Mouse (Mus musculus): ENCODE measurements around the gene Pcgf2.
A peak's percentile ranks its signal among the peaks of the same experiment; 100 is the strongest.

Pcgf2 gene

DNA sequence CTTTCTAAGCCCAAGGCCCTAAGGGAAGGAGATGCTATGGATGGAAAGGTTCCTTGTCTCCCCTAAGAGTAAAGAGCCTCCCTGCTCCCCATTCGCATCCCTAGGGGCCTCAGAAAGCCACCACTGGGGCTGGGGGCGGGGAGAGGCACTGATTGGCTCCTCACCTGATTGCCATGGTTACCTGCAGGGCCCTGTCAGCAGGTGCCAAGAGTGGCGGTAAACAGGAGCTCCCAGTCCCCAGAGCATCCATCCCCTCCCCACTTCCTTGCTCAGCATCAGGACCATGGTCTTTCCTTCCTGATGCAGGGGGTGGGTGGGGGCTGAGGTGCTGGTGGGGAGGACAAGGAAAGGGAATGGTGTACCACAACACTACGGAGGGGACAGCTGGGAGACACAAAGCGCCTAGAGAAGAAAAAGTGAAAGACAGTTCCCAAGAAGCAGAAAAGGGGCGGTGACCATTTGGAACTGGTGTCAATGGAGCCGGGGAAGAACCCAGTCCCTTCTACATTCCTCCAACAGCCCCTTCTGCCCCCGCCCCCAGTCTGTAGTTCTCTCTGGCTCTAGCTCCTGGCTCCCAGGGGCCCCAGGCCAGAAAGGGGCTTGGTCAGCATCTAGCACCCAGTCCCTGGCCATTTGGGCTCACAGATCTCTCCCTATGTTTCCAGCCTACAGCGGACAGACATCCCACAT is 4.4 kb downstream of the Pcgf2 start:
- DNase-seq (ENCODE audit: low read depth): no peak

DNA sequence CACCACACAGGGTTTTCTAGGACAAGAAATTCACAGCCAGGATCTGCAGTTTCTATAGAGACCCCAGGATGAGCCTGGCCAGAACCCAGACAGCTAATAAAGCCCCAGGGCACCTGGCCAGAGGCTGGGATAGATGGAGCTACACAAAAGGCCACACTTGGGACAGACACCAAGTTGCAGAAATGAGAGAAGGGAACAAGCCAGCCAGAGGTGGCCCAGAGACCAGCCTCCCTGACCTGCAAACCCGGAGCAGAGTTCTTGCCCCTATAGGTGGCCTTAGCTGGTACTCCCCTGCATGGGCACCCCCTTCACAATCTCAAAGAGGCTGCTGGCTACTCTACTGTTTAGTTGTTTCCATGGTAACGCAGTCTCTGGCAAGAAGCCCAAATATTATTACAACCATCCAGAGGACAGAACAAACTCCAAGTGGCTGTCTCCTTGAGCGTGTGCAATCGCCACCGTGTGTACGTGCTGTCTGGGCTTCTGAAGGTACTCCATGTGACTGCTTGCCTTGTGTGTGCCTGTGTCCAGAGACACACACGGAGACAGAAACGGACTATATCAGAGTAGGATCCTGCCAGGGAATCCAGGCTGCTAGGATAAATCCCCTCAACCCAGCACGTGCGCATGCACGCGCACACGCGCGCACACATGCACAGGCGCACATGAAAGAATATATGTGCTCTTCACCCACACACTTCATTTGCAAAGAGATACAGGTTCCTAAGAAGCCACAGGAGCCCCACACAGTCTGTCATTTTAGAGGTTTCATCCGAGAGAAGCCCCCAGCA is 5.2 kb downstream of the Pcgf2 start:
- peak; percentile 86 for DNase-seq (ENCODE audit: low read depth)

DNA sequence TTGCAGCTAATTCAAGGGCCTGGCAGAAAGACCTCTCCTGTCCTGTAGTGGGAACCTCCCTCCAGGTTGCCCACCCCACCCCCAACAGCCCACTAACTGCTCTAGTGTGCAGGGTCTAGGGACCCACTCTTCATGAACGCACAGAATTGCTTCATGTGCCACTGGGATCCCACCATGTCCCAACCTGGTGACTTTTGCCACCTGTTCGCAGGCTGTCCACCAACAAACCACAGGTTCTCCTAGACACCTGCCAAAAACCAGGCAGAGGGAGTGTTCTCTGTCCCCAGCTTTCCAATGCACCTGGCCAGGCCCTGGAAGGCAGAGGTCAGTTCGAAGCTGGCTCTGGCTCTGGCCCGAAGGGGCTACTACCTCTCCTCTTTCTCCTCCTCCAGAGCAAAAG is 5.9 kb downstream of the Pcgf2 start:
- no peak for DNase-seq (ENCODE audit: low read depth)

DNA sequence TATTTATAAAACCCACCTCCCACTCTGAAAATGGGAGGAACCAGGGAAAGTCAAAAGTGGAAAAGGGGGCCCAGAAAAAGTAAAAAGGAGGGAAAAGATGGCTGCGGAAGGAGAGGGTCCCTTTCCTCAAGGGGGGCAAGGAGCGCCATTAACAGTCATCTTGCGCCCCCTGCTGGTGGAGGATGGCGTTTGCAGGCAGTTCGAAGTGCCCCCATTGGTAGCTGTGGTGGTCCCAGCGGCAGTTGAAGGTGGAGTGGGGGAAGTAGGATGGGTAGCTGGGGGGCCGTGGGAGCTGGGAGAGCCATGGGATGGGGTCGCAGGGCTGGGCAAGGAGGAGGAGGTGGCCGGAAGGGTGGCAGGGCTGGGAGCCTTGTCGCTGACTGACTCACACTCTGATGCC is 10.4 kb downstream of the Pcgf2 start:
- peak; percentile 62 for DNase-seq (ENCODE audit: low read depth)

DNA sequence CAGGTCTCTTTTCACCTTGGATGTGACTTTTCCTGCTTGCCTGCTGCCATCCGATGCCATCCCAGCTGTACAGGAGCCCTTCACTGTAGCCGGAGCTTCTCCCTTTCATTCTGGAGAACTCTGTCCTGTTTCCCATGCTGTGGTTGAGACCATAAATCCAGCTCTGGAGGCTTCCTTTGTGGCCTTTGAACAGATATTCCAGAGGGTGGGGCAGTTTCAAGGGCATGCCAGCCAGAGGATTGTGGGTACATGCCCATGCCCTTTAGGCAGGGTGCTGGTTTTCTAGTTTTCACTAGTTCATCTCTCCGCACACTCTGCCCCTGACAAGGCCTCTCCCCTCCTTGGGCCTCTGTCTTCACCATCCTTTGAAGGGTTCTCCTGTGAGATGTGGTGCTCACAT is 13.2 kb downstream of the Pcgf2 start:
- DNase-seq (ENCODE audit: low read depth): no peak

DNA sequence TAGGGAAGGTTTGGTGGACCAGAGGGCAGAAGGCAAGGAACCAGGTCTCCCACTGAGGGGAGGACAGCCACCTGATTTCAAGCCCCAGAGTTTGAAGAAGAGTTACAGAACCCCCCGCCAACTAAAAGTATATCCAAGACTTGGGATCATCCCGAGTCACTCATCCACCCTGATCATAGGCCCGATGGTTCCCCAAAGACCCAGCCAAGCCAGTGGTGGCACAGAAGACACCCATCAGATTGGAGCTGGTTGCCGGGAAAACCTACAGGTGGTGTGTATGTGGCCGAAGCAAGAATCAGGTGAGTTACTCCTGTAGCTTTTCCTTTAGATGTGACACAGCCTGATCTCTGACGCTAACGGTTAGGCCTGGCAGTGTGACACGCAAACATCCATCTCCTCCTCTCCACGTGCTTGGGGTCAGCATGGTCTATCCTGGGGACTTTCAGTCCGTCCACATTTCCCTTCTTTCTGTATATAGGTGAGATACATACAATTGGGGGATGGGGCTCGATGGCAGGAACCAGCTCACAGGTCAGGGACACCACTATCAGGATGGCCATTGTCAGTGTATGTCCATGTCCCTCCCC is 13.9 kb downstream of the Pcgf2 start:
- DNase-seq (ENCODE audit: low read depth): no peak

DNA sequence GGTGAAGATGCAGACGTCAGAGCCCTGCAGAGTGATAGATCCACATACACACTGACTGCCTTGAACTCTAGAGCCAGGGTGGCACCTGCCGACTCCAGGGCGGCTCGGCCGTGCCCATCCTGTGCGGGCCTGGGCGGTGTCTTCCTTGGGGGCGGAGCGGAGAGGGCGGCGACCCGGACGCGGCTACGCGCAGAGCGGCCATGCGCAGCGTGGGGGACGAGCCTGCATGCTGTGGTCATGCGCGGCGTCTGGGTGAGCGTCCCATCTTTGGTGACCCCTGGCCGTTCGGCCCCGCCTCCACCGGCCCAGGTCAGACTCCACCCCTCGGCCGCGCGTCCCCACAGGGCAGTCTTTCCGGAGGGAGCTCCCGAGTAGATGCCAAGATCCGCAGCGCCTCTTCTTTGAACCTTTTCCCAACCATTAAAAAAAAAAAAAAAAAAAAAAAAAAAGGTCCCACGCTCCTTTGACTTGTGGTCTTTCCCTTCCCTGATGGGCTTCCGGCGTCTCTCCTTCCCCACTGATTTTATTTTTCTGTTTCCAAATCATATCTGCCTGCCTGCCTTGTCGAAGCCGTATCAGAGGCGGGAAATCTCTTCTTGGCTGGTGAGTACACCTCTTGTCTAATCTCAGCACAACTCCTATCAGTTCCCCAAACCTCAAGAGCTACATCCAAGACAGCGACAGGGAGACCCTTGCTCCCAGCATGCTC is 14.5 kb downstream of the Pcgf2 start, which contains the start of gene Cisd3:
Cisd3 (plus strand) TSS at position 214 of the 709 bp plus-strand sequence.
- peak; percentile 85 for DNase-seq (ENCODE audit: low read depth)

DNA sequence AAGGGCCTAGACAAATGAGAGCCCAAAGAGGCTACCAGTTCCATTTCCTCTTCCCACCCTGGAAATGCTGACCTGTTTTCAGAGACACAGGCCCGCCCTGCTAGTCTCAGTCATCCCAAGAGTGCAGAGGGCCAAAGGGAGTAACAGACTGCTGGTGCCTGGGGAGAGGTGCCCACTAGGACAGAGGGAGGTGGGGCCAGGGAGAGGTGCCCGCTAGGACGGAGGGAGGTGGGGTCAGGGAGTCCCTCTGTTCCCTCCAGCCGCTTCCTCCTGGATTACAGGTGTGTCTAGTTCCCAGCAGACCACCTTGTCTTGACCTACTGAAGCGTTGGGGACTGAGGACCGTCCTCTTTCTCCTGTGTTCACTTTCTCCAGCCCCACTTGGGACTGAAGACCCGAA is 15.5 kb downstream of the Pcgf2 start:
- no peak for DNase-seq (ENCODE audit: low read depth)

DNA sequence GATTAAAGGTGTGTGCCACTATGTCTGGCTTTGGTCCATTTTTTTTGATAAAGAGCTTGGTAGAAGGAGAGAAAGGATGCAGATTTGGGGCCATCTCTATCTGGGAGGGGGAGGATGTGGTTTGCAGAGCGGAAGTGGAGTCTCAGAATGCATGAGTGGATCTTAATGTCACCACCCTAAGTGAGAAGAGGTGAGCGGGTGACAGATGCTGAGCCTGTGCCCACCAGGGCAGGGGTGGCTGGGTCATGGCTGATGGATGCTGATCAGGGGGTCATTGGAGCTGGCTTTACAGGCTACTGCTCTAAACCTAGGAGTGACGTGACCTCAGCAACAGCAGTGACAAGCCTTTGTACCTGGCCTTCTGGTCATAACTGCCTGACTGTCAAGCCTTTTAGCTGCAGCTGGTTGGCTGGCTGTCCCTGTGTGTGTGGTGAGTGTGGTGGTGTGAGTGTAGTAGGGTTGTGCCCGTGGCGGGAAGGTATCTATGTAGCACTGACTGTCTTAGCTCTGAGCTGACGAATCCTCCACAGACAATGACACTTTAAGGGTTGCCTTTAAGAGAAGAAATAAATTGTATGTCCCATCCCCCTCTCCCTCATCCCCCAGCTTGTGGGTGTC is 16.1 kb downstream of the Pcgf2 start:
- DNase-seq (ENCODE audit: low read depth): no peak

DNA sequence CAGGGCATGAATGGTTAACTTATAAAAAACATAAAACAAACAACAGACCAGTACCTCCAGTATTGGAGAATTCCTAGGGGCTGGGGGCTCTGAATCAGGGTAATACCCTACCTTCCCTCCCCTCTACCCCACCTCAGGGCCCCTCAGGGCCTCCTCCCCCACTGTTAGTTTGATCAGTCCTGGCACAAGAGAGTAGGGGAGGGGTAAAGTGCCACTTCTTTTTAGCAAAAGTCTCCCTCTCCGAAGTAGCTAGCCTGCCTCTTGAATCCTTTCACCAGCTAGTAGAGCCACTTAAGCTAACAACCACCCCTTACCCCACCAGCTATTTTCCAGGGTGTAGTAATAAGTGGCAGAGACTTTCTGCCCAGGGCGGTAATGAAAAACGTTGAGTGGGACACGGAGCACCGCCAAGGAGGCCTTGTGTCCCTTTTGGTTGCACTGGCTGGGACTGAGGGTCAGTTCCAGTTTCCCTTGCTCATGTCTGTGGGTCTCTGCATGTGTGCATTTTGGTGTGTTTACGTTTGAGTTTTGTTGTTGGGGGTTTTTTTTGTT is 17.7 kb downstream of the Pcgf2 start:
- DNase-seq (ENCODE audit: low read depth): no peak

DNA sequence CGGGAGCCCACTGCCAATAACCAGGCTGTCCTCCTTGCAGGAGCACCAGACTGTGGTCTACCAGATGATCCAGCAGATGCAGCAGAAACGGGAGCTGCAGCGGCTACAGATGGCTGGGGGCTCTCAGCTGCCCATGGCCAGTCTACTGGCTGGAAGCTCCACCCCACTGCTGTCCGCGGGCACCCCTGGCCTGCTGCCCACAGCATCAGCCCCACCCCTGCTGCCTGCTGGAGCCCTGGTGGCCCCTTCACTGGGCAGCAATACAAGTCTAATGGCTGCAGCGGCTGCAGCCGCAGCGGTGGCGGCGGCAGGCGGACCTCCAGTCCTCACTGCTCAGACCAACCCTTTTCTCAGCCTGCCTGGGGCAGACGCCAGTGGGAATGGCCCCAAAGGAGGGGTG is 19.9 kb downstream of the Pcgf2 start:
- no peak for DNase-seq (ENCODE audit: low read depth)

DNA sequence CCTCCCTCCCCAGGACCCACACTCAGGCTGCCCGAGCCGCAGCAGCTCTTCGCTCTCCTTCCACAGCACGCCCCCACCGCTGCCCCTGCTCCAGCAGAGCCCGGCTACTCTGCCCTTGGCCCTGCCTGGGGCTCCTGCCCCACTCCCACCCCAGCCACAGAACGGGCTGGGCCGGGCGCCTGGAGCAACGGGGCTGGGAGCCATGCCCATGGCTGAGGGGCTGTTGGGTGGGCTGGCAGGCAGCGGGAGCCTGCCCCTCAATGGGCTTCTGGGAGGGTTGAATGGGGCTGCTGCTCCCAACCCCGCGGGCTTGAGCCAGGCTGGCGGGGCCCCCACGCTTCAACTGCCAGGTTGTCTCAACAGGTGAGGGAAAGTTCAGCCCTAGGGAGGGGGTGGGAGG is 22.0 kb downstream of the Pcgf2 start:
- no peak for DNase-seq (ENCODE audit: low read depth)

DNA sequence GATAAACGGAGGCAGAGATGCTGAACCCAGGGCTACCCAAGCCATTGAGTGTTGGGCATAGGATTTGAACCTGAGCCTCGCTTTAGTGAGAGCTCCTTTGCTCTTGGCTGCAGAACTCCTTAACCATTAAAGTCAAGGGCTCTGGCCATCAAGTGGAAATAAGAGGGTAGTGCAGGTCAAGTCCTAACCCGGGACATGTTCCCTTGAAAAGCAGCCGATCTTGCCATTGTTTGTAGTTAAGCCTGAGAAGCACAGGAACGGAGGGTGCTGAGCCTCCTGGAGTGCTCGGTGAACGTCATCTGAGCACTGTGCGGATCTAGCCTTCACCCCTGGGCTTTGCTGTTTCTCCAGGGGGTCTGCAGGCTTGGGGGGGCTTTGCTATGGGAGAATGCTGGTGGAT is 22.5 kb downstream of the Pcgf2 start:
- no peak for DNase-seq (ENCODE audit: low read depth)

DNA sequence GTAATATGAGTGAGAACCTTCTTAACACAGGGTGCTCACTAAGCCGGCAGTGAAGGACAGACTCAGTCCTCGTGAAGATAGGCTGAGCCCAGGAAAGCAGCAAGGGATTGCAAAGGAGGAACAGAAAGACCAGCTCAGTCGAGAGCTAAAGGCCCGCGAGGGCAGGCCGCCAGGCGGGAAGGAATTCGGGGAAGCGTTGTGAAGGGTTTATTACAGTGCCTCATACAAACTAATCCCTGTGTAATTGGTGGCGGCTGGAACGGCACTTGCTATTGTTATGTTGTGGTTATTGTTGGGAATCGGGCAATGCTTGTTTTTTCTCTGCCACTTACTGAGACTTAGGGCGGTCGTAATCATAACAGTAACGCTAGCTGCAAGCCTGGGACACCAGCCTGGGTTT is 22.9 kb downstream of the Pcgf2 start:
- no peak for DNase-seq (ENCODE audit: low read depth)

DNA sequence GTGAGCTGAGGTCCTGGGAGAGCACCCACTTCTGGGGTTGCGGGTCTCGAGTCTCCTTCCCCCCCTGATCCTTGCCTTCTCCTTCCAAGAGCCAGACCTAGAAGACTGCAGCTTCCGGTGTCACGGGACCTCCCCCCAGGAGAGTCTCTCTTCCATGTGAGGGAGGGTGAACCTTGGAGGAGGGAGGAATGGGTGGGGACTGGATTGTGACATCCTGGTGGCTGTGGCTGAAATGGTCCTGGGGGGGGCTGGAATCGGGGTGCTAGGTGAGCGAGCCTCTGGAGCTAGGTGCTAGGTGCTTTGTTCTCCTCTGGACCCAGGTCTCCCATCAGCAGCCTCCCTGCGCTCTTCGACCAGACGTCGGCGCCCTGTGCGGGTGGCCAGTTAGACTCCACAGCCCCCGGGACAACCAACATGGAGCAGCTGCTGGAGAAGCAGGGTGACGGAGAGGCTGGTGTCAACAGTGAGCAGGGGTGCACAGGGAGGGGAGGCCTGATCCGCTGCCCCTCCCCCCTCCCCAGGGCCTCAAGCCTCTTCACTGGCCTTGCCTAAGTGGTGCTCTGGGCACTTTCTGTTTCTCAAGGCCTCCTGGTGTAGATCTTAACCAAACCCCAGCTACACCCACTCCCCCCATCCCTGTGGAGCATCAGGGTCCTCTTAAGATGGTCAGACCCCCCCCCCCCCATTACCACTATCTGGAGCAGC is 24.1 kb downstream of the Pcgf2 start:
- no peak for DNase-seq (ENCODE audit: low read depth)

DNA sequence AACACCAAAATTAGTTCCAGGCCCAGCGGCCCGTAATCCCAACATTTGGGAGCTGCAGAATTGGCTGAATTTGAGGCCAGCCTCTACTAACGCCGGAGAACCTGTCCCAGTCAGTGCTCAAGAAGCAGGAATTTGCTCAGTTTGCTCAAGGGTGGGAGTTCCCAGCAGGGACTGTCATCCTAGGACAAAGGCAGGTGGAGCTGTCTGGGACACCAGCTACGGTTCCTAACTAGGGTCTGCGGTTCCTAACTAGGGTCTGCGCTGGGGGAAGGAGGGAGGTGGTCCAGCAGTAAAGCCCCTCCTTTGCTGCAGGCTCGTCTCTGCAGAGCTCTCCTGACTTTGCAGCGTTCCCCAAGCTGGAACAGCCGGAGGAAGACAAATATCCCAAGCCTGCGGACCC is 27.1 kb downstream of the Pcgf2 start:
- no peak for DNase-seq (ENCODE audit: low read depth)

DNA sequence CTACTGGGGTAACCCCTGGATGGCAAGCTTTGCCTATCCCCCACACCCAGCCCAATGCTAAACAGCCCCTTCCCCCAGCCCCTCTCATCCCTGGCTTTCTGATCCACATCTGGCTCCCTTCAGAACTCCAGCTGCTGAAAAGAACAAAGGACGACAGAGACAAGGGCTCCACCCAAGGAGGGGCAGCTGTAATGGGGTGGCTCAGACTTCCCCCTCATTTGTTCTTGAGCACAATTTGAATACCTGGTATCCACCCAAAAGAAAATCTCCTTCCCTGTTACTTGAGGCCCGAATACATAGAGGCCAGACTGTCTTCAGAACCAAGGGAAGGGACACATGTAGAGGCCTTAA is 29.1 kb downstream of the Pcgf2 start:
- no peak for DNase-seq (ENCODE audit: low read depth)

DNA sequence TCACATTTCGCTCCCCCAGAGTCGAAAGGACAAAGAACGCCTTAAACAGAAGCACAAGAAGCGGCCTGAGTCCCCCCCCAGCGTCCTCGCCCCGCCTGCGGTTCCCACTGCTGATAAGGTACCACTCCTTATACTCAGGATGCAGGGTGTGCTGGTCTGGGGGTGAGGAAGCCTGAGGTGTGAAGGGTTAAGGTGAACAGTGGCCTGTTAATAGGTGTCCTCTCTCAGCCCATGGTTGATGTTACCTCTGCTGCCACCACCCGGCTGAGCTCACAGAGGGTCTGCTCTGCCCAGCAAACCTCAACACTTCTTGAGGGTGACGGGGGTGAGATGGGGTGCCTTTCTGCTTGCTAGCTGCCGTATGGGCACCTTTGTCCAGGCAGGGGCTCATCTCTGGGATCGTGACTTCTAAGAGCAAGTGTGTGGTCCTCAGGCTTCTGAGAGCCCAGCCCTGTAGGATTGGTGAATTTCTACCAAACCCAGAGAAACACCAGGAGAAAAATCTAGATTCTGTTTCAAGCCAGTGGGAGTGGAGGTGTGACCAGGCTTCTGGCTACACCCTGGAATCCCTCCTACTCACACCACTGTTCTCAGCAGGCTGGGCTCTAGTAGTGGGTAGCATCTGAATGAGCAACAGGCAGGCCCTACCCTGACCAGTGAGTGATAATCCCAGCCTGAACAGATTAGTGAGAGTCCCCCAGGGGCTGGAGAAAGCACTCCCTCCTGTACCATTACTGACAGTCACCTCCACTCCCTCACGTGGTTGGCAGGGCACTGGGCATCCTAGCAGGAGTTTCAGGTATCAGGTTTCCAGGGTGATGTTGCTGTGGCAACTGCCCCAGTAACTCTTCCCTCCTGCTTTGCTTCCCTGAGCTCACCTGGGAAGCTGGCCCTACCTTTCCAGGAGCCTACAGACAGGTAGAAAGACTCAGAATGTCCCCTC is 29.8 kb downstream of the Pcgf2 start:
- DNase-seq (ENCODE audit: low read depth): no peak

DNA sequence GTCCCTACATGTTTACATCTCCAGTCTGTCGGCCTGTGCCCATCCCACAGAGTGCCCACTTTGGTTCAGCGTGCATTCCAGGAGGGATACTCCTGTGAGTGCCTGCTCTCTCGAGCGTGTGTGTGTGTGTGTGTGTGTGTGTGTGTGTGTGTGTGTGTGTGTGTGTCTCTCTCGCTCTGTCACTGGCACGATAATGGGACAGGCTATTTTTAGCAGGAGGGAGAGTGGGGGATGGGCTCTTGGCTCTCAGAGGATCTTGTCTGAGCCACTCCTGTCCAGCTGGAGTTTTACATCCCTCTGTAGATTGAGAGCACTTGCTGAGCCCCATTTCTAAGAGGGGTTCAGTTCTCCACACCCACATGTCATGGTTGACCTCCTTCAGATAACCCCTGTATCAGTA is 30.5 kb downstream of the Pcgf2 start:
- no peak for DNase-seq (ENCODE audit: low read depth)

DNA sequence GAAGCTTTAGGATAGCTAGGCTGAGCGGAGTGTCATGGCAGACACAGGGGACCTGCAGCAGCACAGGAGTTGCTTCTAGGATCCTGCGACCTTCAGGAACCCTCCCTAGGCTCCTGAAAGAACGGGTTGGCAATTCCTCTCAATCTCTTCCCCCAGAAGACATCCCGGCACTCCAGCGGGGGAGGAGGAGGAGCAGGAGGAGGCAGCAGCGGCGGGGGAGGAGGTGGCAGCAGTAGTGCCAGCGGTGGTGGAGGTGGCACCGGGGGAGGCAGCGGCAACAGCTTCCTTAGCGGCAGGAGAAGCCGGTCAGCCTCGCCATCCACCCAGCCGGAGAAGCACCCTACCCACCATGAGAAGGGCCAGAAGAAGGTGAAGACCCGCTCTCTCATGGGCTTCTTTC is 31.0 kb downstream of the Pcgf2 start:
- no peak for DNase-seq (ENCODE audit: low read depth)
